Mouse (Mus musculus): ENCODE measurements at regions not wholly inside any gene's neighbourhood (a gene's known extent, or its start where the extent isn't known, plus 50 kb on each side); places are given as distances from the start of the nearest gene placed in this dataset.
A peak's percentile ranks its signal among the peaks of the same experiment; 100 is the strongest.

DNA sequence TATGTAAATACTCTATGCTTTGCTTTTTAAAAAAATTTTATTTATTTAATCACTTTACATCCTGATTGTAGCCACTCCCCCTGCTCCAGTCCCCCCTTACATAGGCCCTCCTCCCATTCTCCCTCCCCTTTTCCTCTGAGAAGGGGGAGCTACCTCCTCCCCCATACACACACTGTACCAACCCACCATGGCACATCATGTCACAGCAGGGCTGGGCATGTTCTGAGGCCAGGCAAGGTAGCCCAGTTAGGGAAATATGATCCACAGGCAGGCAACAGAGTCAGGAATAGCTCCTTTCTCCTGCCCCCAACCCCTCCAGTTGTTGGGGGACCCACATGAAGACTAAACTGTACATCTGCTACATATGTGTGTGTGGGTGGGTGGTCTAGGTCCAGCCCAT lies 1130.7 kb upstream of the Gulo start:
- no peak for DNase-seq (ENCODE audit: low spot score in 2 of 2)

DNA sequence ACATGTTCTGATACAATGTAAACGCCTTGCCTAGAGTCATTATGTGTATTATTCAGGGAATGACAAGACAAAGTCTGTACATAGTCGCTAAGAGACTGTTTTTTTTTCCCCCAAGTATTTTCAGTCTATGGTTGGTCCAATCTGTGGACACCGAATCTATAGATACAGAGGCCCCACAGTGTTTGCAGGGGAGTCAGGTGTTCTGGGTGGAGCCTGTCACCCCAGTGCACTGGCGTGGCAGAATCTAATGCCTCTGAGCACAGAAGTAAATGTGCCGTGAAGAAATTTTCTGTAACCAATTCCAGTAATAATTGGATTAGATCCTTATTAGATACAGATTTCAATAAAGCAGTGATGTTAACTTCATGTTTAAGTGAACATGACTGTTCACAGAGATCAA lies 1130.1 kb upstream of the Gulo start:
- DNase-seq (ENCODE audit: low spot score in 2 of 2) = no peak

DNA sequence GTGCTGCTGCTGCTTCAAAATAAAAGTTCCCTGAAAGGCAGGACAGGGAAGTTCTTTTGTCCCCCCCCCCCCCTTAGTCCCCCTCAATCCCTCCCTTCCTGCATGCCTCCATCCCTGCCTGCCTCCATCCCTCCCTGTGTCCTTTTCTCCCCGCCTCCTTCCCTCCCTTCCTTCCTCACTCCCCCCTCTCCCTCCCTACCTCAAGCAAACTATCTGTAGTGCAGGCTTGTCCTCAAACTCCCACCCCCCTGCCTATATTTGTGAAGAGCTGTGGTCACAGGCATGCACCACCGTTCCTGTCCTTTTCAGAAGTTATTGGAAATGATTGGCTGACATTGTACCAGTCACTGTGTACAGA lies 1127.1 kb upstream of the Gulo start:
- no peak for DNase-seq (ENCODE audit: low spot score in 2 of 2)

DNA sequence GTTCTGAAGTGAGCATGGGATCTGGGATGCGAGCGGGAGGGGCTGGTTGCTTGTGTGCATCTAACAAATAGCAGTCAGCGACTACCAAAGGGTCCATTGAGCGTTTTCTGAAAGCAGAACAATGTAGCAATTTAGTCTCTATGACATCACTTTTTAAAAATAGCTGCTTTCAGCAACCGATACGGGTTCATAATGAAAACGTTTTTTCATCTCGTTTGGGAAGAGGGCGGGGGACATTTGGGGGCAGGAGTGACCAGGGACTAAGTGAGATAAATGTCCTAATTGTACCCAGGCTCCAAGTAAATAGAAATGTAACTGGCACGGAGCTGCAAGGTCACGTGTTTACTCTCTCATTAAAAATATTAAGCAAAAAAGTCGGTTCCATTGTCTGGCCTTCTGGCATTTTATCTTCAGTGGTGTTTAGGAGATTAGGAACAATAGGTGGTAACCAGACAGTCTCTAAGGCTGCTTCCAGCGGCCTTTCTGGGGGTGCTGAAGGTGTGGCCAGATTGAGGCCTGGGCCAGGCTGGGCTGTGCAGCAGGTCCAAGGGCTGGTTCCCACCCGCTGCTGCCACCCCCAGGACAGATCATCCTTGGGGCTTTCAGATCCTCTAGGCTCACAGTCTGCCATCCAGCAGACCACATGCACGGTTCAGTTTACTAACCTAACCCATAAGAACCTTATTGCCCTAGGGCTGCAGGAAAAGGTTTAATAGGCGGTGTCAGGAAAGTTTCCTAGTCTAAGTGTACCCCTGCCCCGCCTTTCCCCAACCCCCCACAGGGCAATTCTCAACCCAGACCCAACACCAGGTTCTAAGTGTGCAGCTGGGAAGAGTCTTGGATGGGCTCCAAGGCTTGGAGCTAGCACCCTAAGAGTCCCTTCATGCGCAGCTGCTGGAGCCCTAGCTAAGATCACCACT lies 1126.5 kb upstream of the Gulo start:
- DNase-seq (ENCODE audit: low spot score in 2 of 2) = peak in 1 of 2 experiments; percentile 60

- DNase-seq (ENCODE audit: low spot score in 2 of 2) = no peak
These were observed 1124.2 kb upstream of the Gulo start for GRCm38 (mm10) chr14:67133221-67133620.

DNA sequence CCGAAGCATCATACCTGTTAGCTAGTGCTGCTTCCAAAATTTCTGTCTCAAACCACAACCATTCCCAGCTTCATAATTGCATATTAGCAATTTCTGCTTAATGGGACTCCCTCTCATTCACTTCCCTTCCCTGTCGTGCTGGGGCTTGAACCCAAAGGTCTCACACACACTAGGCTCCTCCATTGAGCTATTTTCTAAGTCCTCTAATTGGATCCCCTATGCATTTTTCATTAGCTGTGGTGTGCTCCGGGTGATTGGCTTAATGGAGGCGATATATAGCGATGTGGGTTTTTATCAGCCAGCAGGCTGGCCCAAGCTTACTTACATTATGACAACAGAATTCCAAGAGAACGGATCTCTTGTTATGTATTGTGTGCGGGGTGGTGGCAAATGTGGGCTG lies 1118.1 kb upstream of the Gulo start:
- no peak for DNase-seq (ENCODE audit: low spot score in 2 of 2)

- DNase-seq (ENCODE audit: low spot score in 2 of 2) = no peak
These were observed 1117.2 kb upstream of the Gulo start for GRCm38 (mm10) chr14:67126254-67126653.

DNA sequence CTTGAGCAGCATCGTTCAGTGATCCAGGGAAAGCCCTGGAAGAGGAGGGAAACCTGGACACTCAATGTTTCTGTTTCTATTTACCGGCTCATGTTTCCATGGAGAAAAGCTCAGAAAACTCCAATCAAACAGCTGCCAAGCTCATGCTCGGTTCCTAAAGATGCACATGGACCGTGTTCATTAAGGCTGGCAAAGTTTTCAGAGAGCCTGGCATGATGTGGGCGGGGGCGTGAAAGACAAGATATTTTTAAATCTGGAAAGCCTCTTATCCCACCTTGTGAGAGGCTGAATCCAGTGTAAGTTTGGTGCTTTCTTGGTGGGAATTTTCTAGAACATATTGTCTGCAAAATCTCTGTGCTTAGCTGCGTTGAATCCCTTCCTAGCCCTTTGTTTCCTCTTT lies 1114.3 kb upstream of the Gulo start:
- no peak for DNase-seq (ENCODE audit: low spot score in 2 of 2)
